Mouse (Mus musculus): ENCODE measurements around the gene Slc5a4b.

GRCm38 (mm10) chr10:76036962-76037361 is 73.8 kb downstream of the Slc5a4b start:
- TF ChIP-seq REST (IDR thresholded peaks at IDR 0.05; ENCODE audit: insufficient read depth, insufficient read length) (no peak), POLR2A (IDR thresholded peaks at IDR 0.05; ENCODE audit: insufficient read length, low read depth) (no peak), MYOD1 (IDR thresholded peaks at IDR 0.05; ENCODE audit: control insufficient read depth in 1 of 3, insufficient read length in 2 of 3, low read depth in 2 of 3) (no peak), E2F4 (IDR thresholded peaks at IDR 0.05; ENCODE audit: insufficient read depth) (no peak), CEBPB (IDR thresholded peaks at IDR 0.05; ENCODE audit: insufficient read depth, poor library complexity, severe bottlenecking) (no peak), TCF12 (IDR thresholded peaks at IDR 0.05; ENCODE audit: insufficient read depth, poor library complexity, severe bottlenecking) (no peak), MAX (IDR thresholded peaks at IDR 0.05; ENCODE audit: low read depth) (no peak), SRF (IDR thresholded peaks at IDR 0.05; ENCODE audit: control insufficient read depth, insufficient read length, low read depth) (no peak), MYOG (IDR thresholded peaks at IDR 0.05; ENCODE audit: control insufficient read depth in 1 of 3, insufficient read depth in 1 of 3, insufficient read length in 2 of 3, low read depth in 2 of 3) (no peak), TCF3 (IDR thresholded peaks at IDR 0.05; ENCODE audit: insufficient read length, low read depth) (no peak), USF1 (IDR thresholded peaks at IDR 0.05; ENCODE audit: low read depth) (no peak)
